Mouse (Mus musculus) c-Kit-positive CD71-positive TER-119-negative erythroid progenitor cells, embryonic 14.5 days (primary cell): ENCODE results near the gene Nrg3.

ENCODE experiments used
- DNase-seq: peaks from one replicate; pipeline ENCODE4 v3.0.0-alpha.2; 2013; ENCODE audit warnings: low read depth

Gene Nrg3

DNA sequence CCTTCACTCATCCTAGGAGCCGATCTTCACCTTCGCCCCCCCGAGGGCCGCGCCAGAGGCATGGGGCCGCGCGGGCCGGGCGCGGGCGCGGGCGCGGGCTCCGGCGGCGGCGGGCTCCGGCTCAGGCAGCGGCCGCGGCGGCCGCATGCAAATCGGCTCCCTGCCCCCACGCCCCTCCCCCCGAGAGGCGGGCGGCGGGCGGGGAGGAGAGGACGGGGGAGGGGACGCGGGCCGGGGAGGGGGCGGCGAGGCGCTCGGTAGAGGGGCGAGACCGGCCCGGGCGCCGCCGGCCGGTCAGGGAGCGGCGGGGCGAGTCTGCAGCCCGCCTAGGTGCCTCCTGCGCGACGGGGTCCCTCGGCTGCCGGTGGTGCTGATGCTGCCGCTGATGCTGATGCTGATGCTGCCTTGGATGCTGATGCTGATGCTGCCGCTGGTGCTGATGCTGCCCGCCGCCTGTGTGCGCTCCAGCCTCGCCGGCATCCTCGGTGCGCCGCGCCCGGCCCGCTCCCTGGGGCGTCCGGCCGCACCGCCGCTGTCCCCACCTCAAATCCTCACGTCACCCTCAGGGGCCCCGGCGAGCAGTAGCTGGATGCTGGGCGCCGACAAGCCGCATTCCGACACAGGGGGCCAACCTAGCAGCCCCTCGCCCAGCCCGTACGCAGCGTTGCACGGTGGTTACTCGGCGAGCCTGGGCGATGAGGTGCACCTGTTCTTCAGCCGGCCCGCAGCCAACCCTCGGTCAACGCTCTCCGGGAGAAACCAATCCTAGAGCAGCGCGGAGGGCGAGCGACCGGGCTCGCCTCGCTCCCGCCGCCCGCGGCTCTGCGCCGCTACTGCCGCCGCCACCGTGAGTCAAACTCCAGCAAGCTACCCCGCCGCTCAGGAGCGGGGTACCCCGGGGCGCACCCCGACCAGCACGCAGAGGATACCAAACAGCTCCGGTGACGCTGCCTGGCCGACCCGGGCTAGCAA, at the start of gene Nrg3:
TSS of gene Nrg3 (minus strand) at position 299 of the 972 bp plus-strand sequence.
- DNase-seq = no peak

DNA sequence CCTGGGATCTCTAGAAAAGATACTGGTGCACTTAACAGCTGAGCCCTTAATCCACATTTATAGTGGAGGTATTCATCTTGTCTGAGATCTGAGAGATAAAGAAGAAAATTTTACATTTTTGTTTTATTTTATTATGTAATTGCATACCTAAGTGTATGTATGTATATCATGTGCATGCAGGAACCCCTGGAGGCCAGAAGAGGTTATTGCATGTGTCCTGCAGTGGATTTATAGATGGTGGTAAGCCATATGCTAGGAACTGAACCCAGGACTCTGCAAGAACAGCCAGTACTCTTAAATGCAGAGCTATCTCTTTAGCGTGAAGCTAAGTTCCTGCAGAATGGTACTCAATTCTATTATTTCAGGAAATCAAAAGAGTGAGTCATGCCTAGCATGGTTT, 36.1 kb upstream of the Nrg3 start:
- DNase-seq = no peak

DNA sequence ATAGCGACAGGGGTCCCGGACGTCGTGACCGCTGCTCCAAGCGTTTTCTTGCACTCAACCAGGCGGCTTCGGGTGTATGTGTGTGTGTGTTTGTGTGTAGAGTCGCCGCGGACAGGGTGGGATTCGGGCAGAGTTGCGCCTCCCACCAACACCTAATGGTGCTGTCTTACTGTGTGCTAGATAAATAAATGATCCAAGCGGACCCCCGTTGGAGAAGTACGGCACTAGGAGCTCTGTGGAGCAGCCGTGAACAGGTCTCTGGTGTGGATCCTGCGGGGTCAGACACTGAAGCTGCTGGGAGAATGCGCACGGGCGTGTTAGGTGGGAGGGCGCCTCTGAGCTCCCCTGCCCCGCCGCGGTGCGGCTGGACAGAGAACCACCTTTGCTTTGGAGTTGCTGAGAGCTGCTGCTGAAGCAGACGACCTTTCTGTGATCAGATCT, 903 bp upstream of the Nrg3 start:
- DNase-seq = no peak

- no peak for DNase-seq
These were observed 639 bp downstream of the Nrg3 start for GRCm38 (mm10) chr14:39472146-39472751.

DNA sequence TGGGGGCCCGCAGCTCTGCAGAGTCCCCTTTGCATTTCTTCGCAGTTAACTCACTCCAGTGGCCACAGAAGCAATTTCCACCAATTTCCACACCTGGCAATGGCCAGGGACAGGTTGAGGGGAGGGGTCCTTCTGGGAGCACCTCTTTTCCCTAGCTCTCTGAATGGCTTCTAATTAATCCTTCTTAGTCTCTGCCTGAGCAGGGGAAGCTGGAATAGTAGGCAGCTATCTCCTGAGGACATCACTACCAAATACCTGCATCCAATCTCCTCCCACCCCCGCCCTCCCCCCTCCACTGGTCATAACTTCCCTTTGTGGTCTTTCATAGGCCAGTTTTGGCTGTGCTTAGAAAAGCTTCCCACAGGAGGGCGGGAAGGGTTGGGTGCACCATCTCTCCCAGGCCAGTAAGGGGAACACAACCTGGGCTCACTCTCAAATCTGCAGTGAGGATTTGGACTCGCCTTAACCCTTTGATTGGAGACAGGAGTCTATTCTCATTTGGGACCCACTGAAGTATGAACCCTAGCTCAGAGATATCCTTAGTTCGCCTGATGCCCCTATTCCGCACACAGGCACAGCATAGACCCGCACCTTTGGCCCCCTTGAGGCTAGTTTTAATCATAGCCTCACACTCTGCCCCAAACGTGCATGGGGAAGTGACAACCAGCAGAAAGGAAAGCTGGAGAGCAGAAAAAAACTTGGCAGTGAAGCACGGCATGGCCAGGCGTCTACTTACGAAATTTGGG, 1.5 kb downstream of the Nrg3 start:
- DNase-seq = no peak

DNA sequence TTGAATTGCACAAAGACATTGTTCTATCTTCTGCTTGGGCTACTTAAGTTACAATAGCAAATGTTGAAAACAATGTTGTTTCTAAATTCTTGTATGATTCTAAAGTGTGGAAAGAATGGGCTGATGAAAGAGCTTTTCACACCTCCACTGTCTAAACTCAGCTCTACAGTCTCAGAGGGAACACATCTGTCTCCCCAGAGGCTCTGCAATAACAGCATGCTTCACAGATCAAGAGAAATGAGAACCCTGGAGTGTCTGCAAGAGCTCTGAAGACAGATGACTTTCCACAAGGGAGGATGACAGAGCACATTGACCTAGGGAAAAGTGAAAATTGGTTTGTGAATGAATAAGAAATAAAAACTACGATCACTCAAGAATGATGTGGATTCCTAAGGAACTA, 27.4 kb downstream of the Nrg3 start:
- no peak for DNase-seq

DNA sequence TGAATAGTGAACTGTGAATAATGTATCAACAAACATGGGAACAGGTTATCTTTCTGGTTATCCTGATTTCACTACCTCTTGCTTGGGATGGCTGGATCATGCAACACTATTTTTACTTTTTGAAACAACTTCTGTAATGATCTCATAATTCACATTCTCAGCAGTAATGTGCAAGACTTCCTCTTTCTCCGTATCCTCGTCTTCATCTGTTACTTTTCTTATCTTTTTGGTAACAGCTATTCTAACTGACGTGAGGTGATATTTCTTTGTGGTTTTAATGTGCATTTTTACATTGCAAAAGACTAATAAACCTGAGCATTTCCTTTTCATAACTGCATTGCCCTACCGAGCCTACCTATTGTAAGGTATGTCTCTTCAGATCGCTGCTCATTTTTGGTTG, 44.4 kb downstream of the Nrg3 start:
- no peak for DNase-seq

DNA sequence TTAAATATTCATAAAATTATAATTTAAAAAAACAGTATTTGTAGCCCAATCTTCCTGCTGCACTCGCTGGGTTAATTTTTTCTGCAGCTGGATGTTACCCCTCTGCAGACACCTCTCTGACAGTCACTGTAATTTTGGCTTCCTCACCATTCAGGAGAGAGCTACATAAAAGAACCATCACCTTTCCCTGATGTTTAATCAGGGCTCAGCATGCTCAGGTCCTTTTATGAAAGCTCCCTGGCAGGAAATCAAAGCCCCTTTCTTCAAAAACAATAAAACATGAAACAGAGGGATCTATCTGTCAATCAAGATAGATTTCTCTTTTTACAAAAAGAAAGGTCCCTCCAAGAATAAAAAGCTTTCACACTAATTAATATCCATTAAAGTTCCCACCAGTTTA, 51.0 kb downstream of the Nrg3 start:
- DNase-seq = no peak

DNA sequence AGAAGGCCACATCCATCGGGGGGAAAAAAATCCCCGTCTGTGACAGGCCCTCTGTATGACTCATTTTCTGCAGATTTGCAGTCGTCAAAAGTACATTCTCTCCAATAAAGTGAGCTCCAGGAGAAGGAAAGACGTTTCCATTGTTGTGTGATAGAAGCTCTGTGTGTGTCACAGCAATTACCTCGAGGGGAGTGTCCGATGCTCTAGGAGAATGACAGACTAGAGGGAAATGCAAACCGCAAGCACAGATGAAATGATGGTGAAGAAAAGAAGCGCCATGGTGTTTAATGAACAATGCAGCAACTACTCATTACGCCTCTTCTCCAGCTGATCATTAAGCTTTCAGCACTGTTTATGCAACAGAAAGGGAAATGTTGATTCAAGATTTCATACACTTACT, 59.6 kb downstream of the Nrg3 start:
- DNase-seq = no peak

DNA sequence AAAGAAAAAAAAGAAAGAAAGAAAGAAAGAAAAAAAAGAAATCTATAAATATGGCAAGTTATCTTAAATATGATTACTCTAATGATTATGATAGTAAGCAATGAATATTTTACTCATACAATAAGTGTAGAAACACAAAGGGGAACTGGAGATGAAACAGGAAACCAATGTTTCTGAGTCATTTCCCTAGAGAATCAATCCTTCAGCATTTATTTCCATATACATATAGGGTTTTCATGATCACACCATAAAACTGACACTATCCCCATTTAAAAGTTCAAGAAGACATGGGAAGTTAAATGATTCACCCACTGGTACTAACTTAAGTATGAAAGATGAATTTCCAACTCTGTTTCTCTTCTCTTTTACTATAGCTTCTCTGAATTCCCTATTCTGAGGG, 86.0 kb downstream of the Nrg3 start:
- no peak for DNase-seq

- DNase-seq = no peak
These were observed 91.6 kb downstream of the Nrg3 start for GRCm38 (mm10) chr14:39381321-39381720.

- no peak for DNase-seq
These were observed 99.7 kb downstream of the Nrg3 start for GRCm38 (mm10) chr14:39373220-39373619.

DNA sequence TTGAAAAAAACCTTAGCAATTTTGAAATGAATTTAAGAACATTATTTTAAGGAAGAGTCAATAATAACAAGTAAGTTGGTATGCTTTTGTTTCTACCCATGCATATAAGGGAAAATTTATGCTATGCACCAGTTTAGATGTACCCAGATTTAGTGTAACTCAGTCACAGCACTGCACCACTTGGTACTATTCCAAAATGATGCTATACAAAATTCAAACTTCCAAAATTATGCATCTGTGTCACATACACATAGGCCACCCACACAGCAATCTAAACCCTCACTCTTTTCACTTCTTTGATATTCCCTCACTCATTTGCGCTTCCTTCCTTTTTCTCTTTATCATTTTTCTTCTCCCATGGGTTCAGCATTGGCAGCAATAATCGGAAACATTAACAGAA, 116.6 kb downstream of the Nrg3 start:
- DNase-seq = no peak

GRCm38 (mm10) chr14:39351979-39352737, 120.7 kb downstream of the Nrg3 start:
- no peak for DNase-seq

GRCm38 (mm10) chr14:39317424-39318110, 155.3 kb downstream of the Nrg3 start:
- no peak for DNase-seq

DNA sequence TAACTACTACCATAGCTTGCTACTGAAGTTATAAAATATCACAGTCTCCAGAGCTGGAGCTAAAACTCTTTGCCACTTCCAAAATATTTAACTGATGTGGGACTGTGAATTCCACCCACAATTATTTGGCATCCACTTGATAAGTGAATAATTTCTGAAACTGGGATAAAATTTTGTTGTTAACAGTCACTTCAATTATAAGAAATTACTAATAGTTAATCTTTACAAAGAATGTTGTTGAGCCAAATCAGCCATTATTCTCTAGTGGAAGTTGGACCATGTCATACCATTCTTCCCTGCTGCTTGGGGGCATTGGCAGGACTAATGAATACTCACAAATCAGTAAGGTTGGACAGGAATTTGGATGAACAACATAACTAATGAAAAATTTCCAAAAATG, 158.8 kb downstream of the Nrg3 start:
- no peak for DNase-seq

DNA sequence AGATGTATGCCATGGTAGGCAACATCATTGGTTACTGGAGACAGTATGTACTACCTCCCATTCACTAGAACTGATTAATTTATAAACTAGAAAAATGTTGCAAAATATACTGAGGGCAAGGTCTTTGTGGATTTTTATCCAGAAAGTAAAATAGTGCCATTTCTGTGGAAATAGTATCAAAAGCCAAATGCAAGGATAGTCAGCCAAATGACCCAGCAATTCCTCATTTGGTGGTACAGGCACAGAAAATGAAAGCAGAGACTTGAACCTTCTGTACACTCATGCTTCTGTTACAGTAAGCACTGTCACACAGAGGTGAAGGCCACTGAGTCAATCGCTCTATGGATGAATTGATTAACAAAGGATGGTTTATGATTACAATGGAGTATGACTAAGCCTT, 207.8 kb downstream of the Nrg3 start:
- no peak for DNase-seq

- DNase-seq = no peak
These were observed 208.5 kb downstream of the Nrg3 start for GRCm38 (mm10) chr14:39264422-39264821.

DNA sequence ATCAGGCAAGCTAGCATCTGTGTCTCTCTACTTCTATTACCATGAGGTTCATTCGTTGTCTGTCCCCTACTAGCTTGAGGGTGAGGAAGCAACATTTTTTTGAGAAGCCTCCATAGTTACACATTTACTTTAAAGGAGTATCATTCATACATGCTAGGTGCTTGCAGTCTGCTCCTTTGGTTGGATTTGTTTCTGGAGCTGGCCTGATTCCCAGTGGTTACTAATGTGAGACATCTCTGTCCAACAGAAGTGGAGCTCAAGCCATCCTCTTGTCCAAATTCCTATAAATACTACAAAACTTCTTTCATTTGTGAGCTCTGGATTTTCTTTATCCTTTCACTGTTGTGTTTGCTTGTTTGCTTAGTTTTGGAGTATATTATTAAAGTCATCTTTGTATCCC, 211.9 kb downstream of the Nrg3 start:
- no peak for DNase-seq

GRCm38 (mm10) chr14:39255391-39255790, 217.5 kb downstream of the Nrg3 start:
- no peak for DNase-seq

DNA sequence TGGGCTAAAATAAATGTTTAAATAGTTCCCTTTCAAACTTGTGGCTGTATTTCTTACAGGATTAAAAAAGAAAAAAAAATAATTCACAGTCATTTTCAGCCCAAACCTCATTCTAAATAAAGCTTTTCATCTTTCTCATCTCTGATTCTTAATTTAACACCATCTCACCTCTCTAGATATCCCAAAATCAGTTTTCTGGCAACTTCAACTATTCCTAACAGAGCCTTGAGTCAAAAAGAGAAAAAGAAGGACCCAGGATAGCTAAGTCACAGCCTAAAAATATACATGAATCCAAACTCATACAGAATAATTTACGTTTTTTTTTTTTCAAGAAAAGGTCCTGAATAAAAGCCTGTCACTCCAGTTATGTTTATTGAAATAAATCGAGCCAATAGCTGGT, 232.6 kb downstream of the Nrg3 start:
- DNase-seq = no peak
